Mouse (Mus musculus) layer of hippocampus, adult 2 months (tissue): Measurements from ENCODE around the gene Actr10. TPM values are rescaled to one million over a fixed set of nuclear protein-coding genes. Genes with fewer than 3 reads are reported as not detected.
A peak's percentile ranks its signal among the peaks of the same experiment; 100 is the strongest.

ENCODE experiments used
- DNase-seq, 2 experiments: peaks; one replicate each; pipeline ENCODE4 v3.0.0; 2022; ENCODE audit warnings: low spot score in 2 of 2
- H3K27ac ChIP-seq: fragments of 200-600 bp; 2 replicates; pipeline ENCODE4 v1.8.1; 2022
- H3K4me3 ChIP-seq: fragments of 200-600 bp; 2 replicates; pipeline ENCODE4 v1.8.1; 2022; ENCODE audit warnings: mild to moderate bottlenecking
- CTCF ChIP-seq: fragments of 200-600 bp; conservative IDR thresholded peaks from 2 replicates; pipeline ENCODE4 v1.8.1; 2022; ENCODE audit warnings: antibody characterized with exemption, mild to moderate bottlenecking, moderate library complexity
- total RNA-seq, 2 experiments: library from RNA; stranded (reverse); gene quantifications; 2 replicates each; pipeline ENCODE4 v1.2.3; 2021

Actr10 gene
- total RNA-seq, 2 experiments from 2014 or later = 160 to 172 TPM

- DNase-seq = no peak
- H3K27ac ChIP-seq = peak overlapping the region; percentile 100; the same call in 1 of the 2 replicates
- H3K4me3 ChIP-seq = no peak overlapping the region
- no peak for TF ChIP-seq CTCF
These were observed 36.2 kb downstream of the Actr10 start for GRCm38 (mm10) chr12:70973831-70974230.

- Histone ChIP-seq H3K4me3 (peak within 1 kb of the TSS; percentile 98), H3K27ac (peak within 1 kb of the TSS; percentile 100)
- peak; percentile 40 for TF ChIP-seq CTCF
- DNase-seq = peak; percentile 84 to 92
These were observed 37.0 kb downstream of the Actr10 start, which contains the start of gene Psma3 for GRCm38 (mm10) chr12:70974441-70975266. TSS of gene Psma3 (plus strand) at chr12:70974621.

GRCm38 (mm10) chr12:70975406-70975805, 37.7 kb downstream of the Actr10 start:
- H3K4me3 ChIP-seq = peak overlapping the region; percentile 98
- TF ChIP-seq CTCF = no peak

GRCm38 (mm10) chr12:70975891-70976290, 38.2 kb downstream of the Actr10 start:
- Histone ChIP-seq H3K4me3 (peak overlapping the region; percentile 98), H3K27ac (no peak overlapping the region)
- no peak for TF ChIP-seq CTCF
- DNase-seq = no peak

More at GRCm38 (mm10) chr12:70975406-70975805, 37.7 kb downstream of the Actr10 start:
- peak overlapping the region; percentile 100 for H3K27ac ChIP-seq
- DNase-seq = no peak

- no peak overlapping the region for H3K27ac ChIP-seq
- no peak for TF ChIP-seq CTCF
- no peak for DNase-seq
These were observed 40.7 kb downstream of the Actr10 start for GRCm38 (mm10) chr12:70978345-70978744.

GRCm38 (mm10) chr12:70984855-70985550, 47.3 kb downstream of the Actr10 start:
- Histone ChIP-seq H3K4me3 (no peak overlapping the region), H3K27ac (no peak overlapping the region)
- no peak for TF ChIP-seq CTCF
- no peak for DNase-seq

More at GRCm38 (mm10) chr12:70978345-70978744, 40.7 kb downstream of the Actr10 start:
- H3K4me3 ChIP-seq = no peak overlapping the region

- no peak overlapping the region for H3K4me3 ChIP-seq
- no peak overlapping the region for H3K27ac ChIP-seq
- no peak for DNase-seq
- TF ChIP-seq CTCF = peak; percentile 31
These were observed 59.6 kb downstream of the Actr10 start for GRCm38 (mm10) chr12:70997225-70997624.

GRCm38 (mm10) chr12:70999423-70999903, 61.8 kb downstream of the Actr10 start:
- DNase-seq = no peak
- Histone ChIP-seq H3K4me3 (no peak overlapping the region; the same call in 1 of the 2 replicates), H3K27ac (peak overlapping the region; percentile 78)
- no peak for TF ChIP-seq CTCF

- DNase-seq = no peak
- H3K27ac ChIP-seq = peak overlapping the region; percentile 65
These were observed 62.7 kb downstream of the Actr10 start for GRCm38 (mm10) chr12:71000344-71000743.

GRCm38 (mm10) chr12:71001456-71001855, 63.8 kb downstream of the Actr10 start:
- no peak for TF ChIP-seq CTCF
- H3K4me3 ChIP-seq = no peak overlapping the region

More at GRCm38 (mm10) chr12:71000344-71000743, 62.7 kb downstream of the Actr10 start:
- TF ChIP-seq CTCF = no peak
- H3K4me3 ChIP-seq = no peak overlapping the region

GRCm38 (mm10) chr12:71003760-71004426, 66.2 kb downstream of the Actr10 start:
- no peak for DNase-seq
- H3K4me3 ChIP-seq = no peak overlapping the region
- no peak for TF ChIP-seq CTCF
- no peak overlapping the region for H3K27ac ChIP-seq

More at GRCm38 (mm10) chr12:71001456-71001855, 63.8 kb downstream of the Actr10 start:
- DNase-seq = no peak
- H3K27ac ChIP-seq = peak overlapping the region; percentile 20; the same call in 1 of the 2 replicates

- Histone ChIP-seq H3K27ac (0 out of 2 replicates have a peak overlapping the region, but pooled peaks have one; percentile 23), H3K4me3 (no peak overlapping the region)
- TF ChIP-seq CTCF = no peak
- no peak for DNase-seq
These were observed 68.5 kb downstream of the Actr10 start for GRCm38 (mm10) chr12:71006141-71006540.
